Mouse (Mus musculus) ES-E14 (cell line): Measurements from ENCODE around the gene Ppp4r2. TPM values are rescaled to one million over a fixed set of nuclear protein-coding genes. Genes with fewer than 3 reads are reported as not detected.

Experiments
- DNase-seq: peaks from one replicate; pipeline ENCODE4 v3.0.0-alpha.2; 2013; ENCODE audit warnings: low read depth, low spot score
- H3K27ac ChIP-seq: 2 replicates; pipeline ENCODE4 v1.5.1; 2012; ENCODE audit warnings: low read depth, mild to moderate bottlenecking, low read length, moderate library complexity, mixed read lengths; ENCODE audit not compliant: poor library complexity, insufficient read depth, severe bottlenecking
- H3K36me3 ChIP-seq: 2 replicates; pipeline ENCODE4 v1.6.1; 2012; ENCODE audit warnings: mild to moderate bottlenecking, low read length, moderate library complexity, mixed read lengths; ENCODE audit not compliant: control insufficient read depth, poor library complexity, insufficient read depth, severe bottlenecking
- H3K4me1 ChIP-seq, 2 experiments: fragments of 150-350 bp in 1 of 2; sonication (generic) in 1 of 2; 2 replicates each; pipeline ENCODE4 v1.6.1; 2012; ENCODE audit warnings: low read length in 2 of 2, mild to moderate bottlenecking in 1 of 2, mixed read lengths in 1 of 2; ENCODE audit not compliant: control insufficient read depth in 2 of 2, insufficient read depth in 2 of 2, poor library complexity in 1 of 2
- H3K4me3 ChIP-seq, 2 experiments: fragments of 150-350 bp in 1 of 2; sonication (generic) in 1 of 2; 2 replicates each; pipeline ENCODE4 v1.5.1; 2012; ENCODE audit warnings: low read length in 2 of 2, low read depth in 1 of 2, mild to moderate bottlenecking in 1 of 2, mixed read lengths in 1 of 2; ENCODE audit not compliant: insufficient read depth in 1 of 2, poor library complexity in 1 of 2, severe bottlenecking in 1 of 2
- H3K9ac ChIP-seq: 2 replicates; pipeline ENCODE4 v1.6.1; 2012; ENCODE audit warnings: low read depth, mild to moderate bottlenecking, low read length, mixed read lengths; ENCODE audit not compliant: poor library complexity, insufficient read depth, severe bottlenecking
- H3K9me3 ChIP-seq: fragments of 150-350 bp; sonication (generic); 2 replicates; pipeline ENCODE4 v1.6.1; 2012; ENCODE audit warnings: low read depth, mild to moderate bottlenecking, low read length; ENCODE audit not compliant: control insufficient read depth, insufficient read depth
- CHD2 ChIP-seq: IDR thresholded peaks from 2 replicates; pipeline ENCODE4 v1.6.1; 2014; ENCODE audit warnings: mild to moderate bottlenecking, low read depth, low read length, inconsistent platforms
- HCFC1 ChIP-seq: IDR thresholded peaks from 2 replicates; pipeline ENCODE4 v1.6.1; 2012; ENCODE audit warnings: low read length, inconsistent platforms, borderline replicate concordance; ENCODE audit not compliant: insufficient read depth
- MAFK ChIP-seq: IDR thresholded peaks from 2 replicates; pipeline ENCODE4 v1.6.1; 2014; ENCODE audit warnings: mild to moderate bottlenecking, low read depth, low read length, inconsistent platforms; ENCODE audit not compliant: insufficient read depth
- ZC3H11A ChIP-seq: IDR thresholded peaks from 2 replicates; pipeline ENCODE4 v1.6.1; 2012; ENCODE audit warnings: low read depth, mild to moderate bottlenecking, inconsistent platforms, low read length, borderline replicate concordance
- ZNF384 ChIP-seq: IDR thresholded peaks from 2 replicates; pipeline ENCODE4 v1.6.1; 2012; ENCODE audit warnings: low read depth, low read length, inconsistent platforms
- in situ Hi-C, 2 experiments: fragments of 600-800 bp; cut with MboI; formaldehyde crosslinking; loops; one replicate each; pipeline ENCODE4 v1.15.1; 2025; ENCODE audit warnings: low sequenced_read_pairs in 2 of 2, inconsistent platforms in 1 of 2; ENCODE audit not compliant: unreplicated experiment in 2 of 2
- total RNA-seq: library from RNA; depleted of rRNA; stranded (reverse); fragments of 300-350 nt; gene quantifications from 2 replicates; pipeline ENCODE4 v1.2.3, GENCODE M21; 2012

Ppp4r2 gene
- total RNA-seq, 1 experiment, result 66.8 TPM

DNA sequence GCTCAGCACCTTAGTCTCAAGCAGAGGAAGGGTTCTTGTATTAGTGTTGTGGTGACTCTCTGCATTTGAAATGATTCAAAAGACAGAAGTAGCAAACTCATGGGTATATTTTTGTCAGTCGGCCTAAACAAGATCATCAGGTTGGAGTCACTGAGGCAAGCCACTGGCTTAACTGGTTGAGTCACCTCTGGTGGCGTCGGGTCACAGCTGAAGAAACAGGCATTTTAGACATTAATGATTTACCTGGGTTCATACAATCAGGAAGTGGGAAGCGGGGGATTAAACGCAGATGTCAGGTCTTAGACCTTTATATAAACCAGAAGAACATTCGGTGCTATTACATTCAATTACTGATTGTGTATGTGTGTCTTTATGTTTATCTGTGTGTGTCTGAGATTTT is 7.4 kb upstream of the Ppp4r2 start:
- H3K9ac ChIP-seq, result no peak overlapping the region
- DNase-seq, result no peak
- no peak overlapping the region for H3K27ac ChIP-seq
- no peak for TF ChIP-seq ZNF384
- TF ChIP-seq ZC3H11A, result no peak
- TF ChIP-seq CHD2, result no peak
- no peak for TF ChIP-seq MAFK
- TF ChIP-seq HCFC1, result no peak
- H3K9me3 ChIP-seq, result no peaks in the 10 kb centered on the region
- in situ Hi-C loops, result no loop called here
- H3K4me1 ChIP-seq, result no peaks in the 10 kb centered on the region
- H3K4me3 ChIP-seq, result no peak overlapping the region
- no peaks in the 10 kb centered on the region for H3K36me3 ChIP-seq

DNA sequence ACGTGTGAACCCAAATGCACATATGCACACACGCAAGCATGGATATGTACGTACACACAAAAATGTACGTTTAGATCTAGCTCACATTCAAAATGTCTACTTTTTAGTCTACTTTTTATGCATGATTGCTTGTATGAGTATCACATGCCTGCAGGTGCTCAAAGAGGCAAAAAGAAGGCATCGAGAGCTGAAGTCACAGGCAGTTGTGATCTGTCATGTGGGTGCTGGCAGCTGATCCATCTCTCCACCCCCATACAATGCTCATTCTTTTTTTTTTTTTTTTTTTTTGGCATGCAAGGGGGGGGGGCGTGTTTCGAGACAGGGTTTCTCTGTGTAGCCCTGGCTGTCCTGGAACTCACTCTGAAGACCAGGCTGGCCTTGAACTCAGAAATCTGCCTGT is 4.9 kb upstream of the Ppp4r2 start:
- DNase-seq, result no peak
- H3K9ac ChIP-seq, result no peak overlapping the region
- no peak overlapping the region for H3K27ac ChIP-seq
- H3K4me3 ChIP-seq, result no peak overlapping the region
- H3K36me3 ChIP-seq, result no peaks in the 10 kb centered on the region
- TF ChIP-seq CHD2 (no peak), MAFK (no peak), ZNF384 (no peak), HCFC1 (no peak), ZC3H11A (no peak)
- in situ Hi-C loops, result no loop called here
- H3K9me3 ChIP-seq, result no peaks in the 10 kb centered on the region
- no peaks in the 10 kb centered on the region for H3K4me1 ChIP-seq

GRCm38 (mm10) chr6:100829770-100830169 is 3.7 kb upstream of the Ppp4r2 start:
- Histone ChIP-seq H3K9ac (no peak overlapping the region), H3K9me3 (no peaks in the 10 kb centered on the region), H3K4me1 (no peaks in the 10 kb centered on the region), H3K27ac (no peak overlapping the region), H3K4me3 (no peak overlapping the region), H3K36me3 (no peaks in the 10 kb centered on the region; the same call in 1 of the 2 replicates)
- DNase-seq, result no peak
- no peak for TF ChIP-seq HCFC1
- no peak for TF ChIP-seq ZC3H11A
- no peak for TF ChIP-seq ZNF384
- in situ Hi-C loops, result no loop called here

DNA sequence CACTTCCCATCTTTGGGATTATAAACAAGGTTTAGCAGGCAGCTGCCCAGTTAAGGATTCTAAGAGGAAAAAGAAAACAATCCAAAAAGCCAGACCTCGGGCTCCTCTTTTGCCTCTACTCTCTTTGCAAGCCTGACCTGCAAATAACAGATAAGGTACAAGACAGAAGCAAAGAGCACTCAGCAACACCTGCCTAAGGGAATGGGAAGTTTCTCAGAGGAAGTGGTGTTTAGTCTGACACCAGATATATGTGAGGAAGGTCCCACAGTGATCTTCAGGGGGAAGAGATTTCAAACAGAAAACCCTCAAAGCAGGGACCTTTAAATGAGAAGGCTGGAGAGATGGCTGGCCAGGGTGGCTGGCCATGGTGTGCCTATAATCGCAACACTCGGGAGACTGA is 2.2 kb upstream of the Ppp4r2 start:
- in situ Hi-C loops, result no loop called here
- TF ChIP-seq HCFC1 (no peak), CHD2 (no peak), ZC3H11A (no peak), ZNF384 (no peak), MAFK (no peak)

GRCm38 (mm10) chr6:100831751-100832150 is 1.7 kb upstream of the Ppp4r2 start:
- in situ Hi-C loops, result no loop called here
- peaks cover 10% of the 10 kb centered on the region for H3K36me3 ChIP-seq
- DNase-seq, result no peak

More for the DNA sequence above, 2.2 kb upstream of the Ppp4r2 start:
- Histone ChIP-seq H3K4me3 (no peak overlapping the region), H3K9me3 (no peaks in the 10 kb centered on the region), H3K36me3 (peaks cover 6% of the 10 kb centered on the region), H3K9ac (no peak overlapping the region), H3K27ac (no peak overlapping the region), H3K4me1 (no peaks in the 10 kb centered on the region; a peak in 1 of 4 replicates)
- DNase-seq, result no peak

More at GRCm38 (mm10) chr6:100831751-100832150, 1.7 kb upstream of the Ppp4r2 start:
- H3K27ac ChIP-seq, result no peak overlapping the region
- H3K9ac ChIP-seq, result no peak overlapping the region
- no peak overlapping the region for H3K4me3 ChIP-seq
- no peaks in the 10 kb centered on the region for H3K9me3 ChIP-seq
- no peaks in the 10 kb centered on the region; a peak in 1 of 4 replicates for H3K4me1 ChIP-seq
- TF ChIP-seq HCFC1, result no peak
- TF ChIP-seq CHD2, result no peak
- TF ChIP-seq MAFK, result no peak
- no peak for TF ChIP-seq ZNF384
- no peak for TF ChIP-seq ZC3H11A
